Mouse (Mus musculus): ENCODE results near the gene Prdm10. TPM values are rescaled to one million over a fixed set of nuclear protein-coding genes. Genes with fewer than 3 reads are reported as not detected.

Gene Prdm10
- polyA plus RNA-seq, 1 experiment, result 0.29 TPM

GRCm38 (mm10) chr9:31293208-31293607 is 12.9 kb downstream of the Prdm10 start:
- H3K4me3 ChIP-seq (replicated peaks), result no peak overlapping the region
- H3K27me3 ChIP-seq (ENCODE audit: control insufficient read depth), result no peaks in the 10 kb centered on the region
- H3K9me3 ChIP-seq (ENCODE audit: control insufficient read depth, low read length), result no peaks in the 10 kb centered on the region
- H3K4me1 ChIP-seq (ENCODE audit: control insufficient read depth), result peaks cover 22% of the 10 kb centered on the region
- TF ChIP-seq GATA1 (IDR thresholded peaks at IDR 0.05; ENCODE audit: low read length) (no peak), TAL1 (IDR thresholded peaks at IDR 0.05; ENCODE audit: low read length) (no peak)
- peaks cover 18% of the 10 kb centered on the region for H3K36me3 ChIP-seq (ENCODE audit: control insufficient read depth)

- TF ChIP-seq TAL1 (IDR thresholded peaks at IDR 0.05; ENCODE audit: low read length) (no peak), GATA1 (IDR thresholded peaks at IDR 0.05; ENCODE audit: low read length) (no peak)
These were observed 15.0 kb downstream of the Prdm10 start for GRCm38 (mm10) chr9:31295311-31295710.

GRCm38 (mm10) chr9:31296293-31296692 is 16.0 kb downstream of the Prdm10 start:
- H3K27me3 ChIP-seq (ENCODE audit: control insufficient read depth), result no peaks in the 10 kb centered on the region
- H3K4me3 ChIP-seq (replicated peaks), result no peak overlapping the region
- H3K36me3 ChIP-seq (ENCODE audit: control insufficient read depth), result peaks cover 4% of the 10 kb centered on the region
- H3K4me1 ChIP-seq (ENCODE audit: control insufficient read depth), result peaks cover 35% of the 10 kb centered on the region
- no peaks in the 10 kb centered on the region for H3K9me3 ChIP-seq (ENCODE audit: control insufficient read depth, low read length)
- TF ChIP-seq TAL1 (IDR thresholded peaks at IDR 0.05; ENCODE audit: low read length), result no peak
- no peak for TF ChIP-seq GATA1 (IDR thresholded peaks at IDR 0.05; ENCODE audit: low read length)

More at GRCm38 (mm10) chr9:31295311-31295710, 15.0 kb downstream of the Prdm10 start:
- H3K36me3 ChIP-seq (ENCODE audit: control insufficient read depth), result peaks cover 6% of the 10 kb centered on the region
- peaks cover 30% of the 10 kb centered on the region for H3K4me1 ChIP-seq (ENCODE audit: control insufficient read depth)
- H3K4me3 ChIP-seq (replicated peaks), result no peak overlapping the region
- H3K9me3 ChIP-seq (ENCODE audit: control insufficient read depth, low read length), result no peaks in the 10 kb centered on the region
- H3K27me3 ChIP-seq (ENCODE audit: control insufficient read depth), result no peaks in the 10 kb centered on the region

- Histone ChIP-seq H3K36me3 (ENCODE audit: control insufficient read depth) (peaks cover 6% of the 10 kb centered on the region), H3K4me1 (ENCODE audit: control insufficient read depth) (peaks cover 37% of the 10 kb centered on the region), H3K4me3 (replicated peaks) (no peak overlapping the region), H3K27me3 (ENCODE audit: control insufficient read depth) (no peaks in the 10 kb centered on the region), H3K9me3 (ENCODE audit: control insufficient read depth, low read length) (no peaks in the 10 kb centered on the region)
- TF ChIP-seq TAL1 (IDR thresholded peaks at IDR 0.05; ENCODE audit: low read length), result no peak
- no peak for TF ChIP-seq GATA1 (IDR thresholded peaks at IDR 0.05; ENCODE audit: low read length)
These were observed 18.4 kb downstream of the Prdm10 start for GRCm38 (mm10) chr9:31298751-31299150.

- no peak overlapping the region for H3K4me3 ChIP-seq (replicated peaks)
- no peaks in the 10 kb centered on the region for H3K9me3 ChIP-seq (ENCODE audit: control insufficient read depth, low read length)
- peaks cover 4% of the 10 kb centered on the region; the same call in 1 of the 2 replicates for H3K36me3 ChIP-seq (ENCODE audit: control insufficient read depth)
- peaks cover 33% of the 10 kb centered on the region for H3K4me1 ChIP-seq (ENCODE audit: control insufficient read depth)
- TF ChIP-seq TAL1 (IDR thresholded peaks at IDR 0.05; ENCODE audit: low read length), result no peak
- TF ChIP-seq GATA1 (IDR thresholded peaks at IDR 0.05; ENCODE audit: low read length), result no peak
- H3K27me3 ChIP-seq (ENCODE audit: control insufficient read depth), result no peaks in the 10 kb centered on the region
These were observed 20.2 kb downstream of the Prdm10 start for GRCm38 (mm10) chr9:31300525-31300924.

- Histone ChIP-seq H3K4me1 (ENCODE audit: control insufficient read depth) (peaks cover 36% of the 10 kb centered on the region), H3K4me3 (replicated peaks) (no peak overlapping the region), H3K9me3 (ENCODE audit: control insufficient read depth, low read length) (no peaks in the 10 kb centered on the region), H3K36me3 (ENCODE audit: control insufficient read depth) (peaks cover 7% of the 10 kb centered on the region), H3K27me3 (ENCODE audit: control insufficient read depth) (no peaks in the 10 kb centered on the region)
- TF ChIP-seq TAL1 (IDR thresholded peaks at IDR 0.05; ENCODE audit: low read length) (no peak), GATA1 (IDR thresholded peaks at IDR 0.05; ENCODE audit: low read length) (no peak)
These were observed 20.8 kb downstream of the Prdm10 start for GRCm38 (mm10) chr9:31301107-31301506.

GRCm38 (mm10) chr9:31301526-31302311 is 21.4 kb downstream of the Prdm10 start:
- Histone ChIP-seq H3K4me3 (replicated peaks) (no peak overlapping the region), H3K4me1 (ENCODE audit: control insufficient read depth) (peaks cover 36% of the 10 kb centered on the region), H3K36me3 (ENCODE audit: control insufficient read depth) (peaks cover 10% of the 10 kb centered on the region), H3K9me3 (ENCODE audit: control insufficient read depth, low read length) (no peaks in the 10 kb centered on the region), H3K27me3 (ENCODE audit: control insufficient read depth) (no peaks in the 10 kb centered on the region)
- TF ChIP-seq TAL1 (IDR thresholded peaks at IDR 0.05; ENCODE audit: low read length) (no peak), GATA1 (IDR thresholded peaks at IDR 0.05; ENCODE audit: low read length) (no peak)

- H3K36me3 ChIP-seq (ENCODE audit: control insufficient read depth), result peaks cover 11% of the 10 kb centered on the region
- H3K9me3 ChIP-seq (ENCODE audit: control insufficient read depth, low read length), result no peaks in the 10 kb centered on the region
- H3K4me3 ChIP-seq (replicated peaks), result no peak overlapping the region
- H3K4me1 ChIP-seq (ENCODE audit: control insufficient read depth), result peaks cover 36% of the 10 kb centered on the region
- no peak for TF ChIP-seq TAL1 (IDR thresholded peaks at IDR 0.05; ENCODE audit: low read length)
- no peak for TF ChIP-seq GATA1 (IDR thresholded peaks at IDR 0.05; ENCODE audit: low read length)
- no peaks in the 10 kb centered on the region for H3K27me3 ChIP-seq (ENCODE audit: control insufficient read depth)
These were observed 24.0 kb downstream of the Prdm10 start for GRCm38 (mm10) chr9:31304358-31304757.

- Histone ChIP-seq H3K4me3 (replicated peaks) (no peak overlapping the region), H3K27me3 (ENCODE audit: control insufficient read depth) (no peaks in the 10 kb centered on the region), H3K36me3 (ENCODE audit: control insufficient read depth) (peaks cover 11% of the 10 kb centered on the region), H3K9me3 (ENCODE audit: control insufficient read depth, low read length) (no peaks in the 10 kb centered on the region), H3K4me1 (ENCODE audit: control insufficient read depth) (peaks cover 30% of the 10 kb centered on the region)
- TF ChIP-seq GATA1 (IDR thresholded peaks at IDR 0.05; ENCODE audit: low read length), result no peak
- TF ChIP-seq TAL1 (IDR thresholded peaks at IDR 0.05; ENCODE audit: low read length), result no peak
These were observed 24.8 kb downstream of the Prdm10 start for GRCm38 (mm10) chr9:31305117-31305516.
